Mouse (Mus musculus): ENCODE measurements around the gene Tada1.

Gene Tada1

GRCm38 (mm10) chr1:166439426-166439825 lies 60.5 kb downstream of the Tada1 start:
- in situ Hi-C loops (cut with MboI; ENCODE audit: unreplicated experiment in 2 of 2): loop anchor here in 1 of 2 experiments (10.0 to 25.0 kb wide), 2 partner anchors 935 to 1198 kb away; no protein-coding TSS in a partner anchor

GRCm38 (mm10) chr1:166441992-166442391 lies 63.1 kb downstream of the Tada1 start:
- in situ Hi-C loops (cut with MboI; ENCODE audit: unreplicated experiment in 2 of 2): loop anchor here in 1 of 2 experiments (25.0 kb wide), 1 partner anchor 1195 kb away; no protein-coding TSS in a partner anchor
